Mouse (Mus musculus) gastrocnemius, adult 2 months (tissue): ENCODE results near the gene Olfr555. TPM values are rescaled to one million over a fixed set of nuclear protein-coding genes. Genes with fewer than 3 reads are reported as not detected.
A peak's percentile ranks its signal among the peaks of the same experiment; 100 is the strongest.
"Not testable (repeated sequence)": the region's sequence is repeated elsewhere in the genome, so short reads cannot be mapped to it uniquely, and the experiment has no call there.

Experiments used
- DNase-seq: peaks from one replicate; pipeline ENCODE4 v3.0.0; 2022
- H3K27ac ChIP-seq: fragments of 200-600 bp; 2 replicates; pipeline ENCODE4 v1.8.1; 2022; ENCODE audit warnings: mild to moderate bottlenecking
- H3K4me3 ChIP-seq: fragments of 200-600 bp; 2 replicates; pipeline ENCODE4 v1.8.1; 2022; ENCODE audit warnings: mild to moderate bottlenecking, moderate library complexity
- CTCF ChIP-seq: fragments of 200-600 bp; IDR thresholded peaks from 2 replicates; pipeline ENCODE4 v1.8.1; 2022; ENCODE audit warnings: antibody characterized with exemption, mild to moderate bottlenecking, moderate library complexity
- intact Hi-C: fragments of 180-260 bp; cut with DNase I; formaldehyde crosslinking; loops from one replicate; pipeline ENCODE4 v1.15.1; 2025
- long read RNA-seq, 2 experiments: library from polyadenylated mRNA; stranded (forward); transcript quantifications; one replicate each; pipeline ENCODE4 v2.0.0; 2021
- total RNA-seq, 2 experiments: library from RNA; stranded (reverse); gene quantifications; 2 replicates each; pipeline ENCODE4 v1.2.3; 2021

Gene Olfr555
- total RNA-seq: not detected
- long read RNA-seq, experiment 1: 0 reads
- long read RNA-seq, experiment 2: 0 reads

- intact Hi-C loops: no loop called here
- no peak for DNase-seq
- no peak within 1 kb of the TSS for H3K27ac ChIP-seq
- no peak for TF ChIP-seq CTCF
- H3K4me3 ChIP-seq: no peak within 1 kb of the TSS
These were observed at the start of gene Olfr555 for GRCm38 (mm10) chr7:102658523-102658922. Gene Olfr555, plus strand, starts transcription at chr7:102658823.

GRCm38 (mm10) chr7:102618118-102618517, 40.5 kb upstream of the Olfr555 start, which contains the start of gene Olfr553:
Gene Olfr553, minus strand, starts transcription at chr7:102618218.
- Histone ChIP-seq H3K27ac (no peak within 1 kb of the TSS), H3K4me3 (no peak within 1 kb of the TSS)
- intact Hi-C loops: no loop called here
- no peak for TF ChIP-seq CTCF
- no peak for DNase-seq

- no peak for TF ChIP-seq CTCF
- DNase-seq: no peak
- Histone ChIP-seq H3K4me3 (no peak overlapping the region), H3K27ac (no peak overlapping the region)
- intact Hi-C loops: no loop called here
These were observed 39.0 kb upstream of the Olfr555 start for GRCm38 (mm10) chr7:102619608-102620007.

GRCm38 (mm10) chr7:102620368-102620767, 38.3 kb upstream of the Olfr555 start:
- H3K27ac ChIP-seq, H3K4me3 ChIP-seq, DNase-seq, intact Hi-C loops: not testable (repeated sequence)

GRCm38 (mm10) chr7:102636665-102637064, 22.0 kb upstream of the Olfr555 start:
- Histone ChIP-seq H3K4me3 (no peak overlapping the region), H3K27ac (no peak overlapping the region)
- TF ChIP-seq CTCF: peak; percentile 72
- DNase-seq: no peak
- intact Hi-C loops: loop anchor here (2.0 kb wide), 1 partner anchor 124 kb away; no protein-coding TSS in a partner anchor

GRCm38 (mm10) chr7:102638132-102638531, 20.5 kb upstream of the Olfr555 start, which contains the start of gene Olfr554:
Gene Olfr554, plus strand, starts transcription at chr7:102638432.
- intact Hi-C loops: no loop called here
- no peak within 1 kb of the TSS for H3K27ac ChIP-seq
- DNase-seq: no peak
- TF ChIP-seq CTCF: no peak
- no peak within 1 kb of the TSS for H3K4me3 ChIP-seq

- intact Hi-C loops, H3K27ac ChIP-seq, H3K4me3 ChIP-seq, DNase-seq: not testable (repeated sequence)
These were observed 13.7 kb upstream of the Olfr555 start for GRCm38 (mm10) chr7:102644945-102645344.

GRCm38 (mm10) chr7:102664599-102664998, 6.0 kb downstream of the Olfr555 start, which contains the start of gene Olfr556:
Gene Olfr556, plus strand, starts transcription at chr7:102664899.
- DNase-seq: no peak

GRCm38 (mm10) chr7:102665378-102665777, 6.8 kb downstream of the Olfr555 start:
- peak; percentile 61 for TF ChIP-seq CTCF
- no peak for DNase-seq

More at GRCm38 (mm10) chr7:102664599-102664998, 6.0 kb downstream of the Olfr555 start, which contains the start of gene Olfr556:
- no peak within 1 kb of the TSS for H3K27ac ChIP-seq
- H3K4me3 ChIP-seq: no peak within 1 kb of the TSS
- TF ChIP-seq CTCF: no peak
- intact Hi-C loops: no loop called here

GRCm38 (mm10) chr7:102676225-102676624, 17.6 kb downstream of the Olfr555 start:
- DNase-seq: no peak
- no peak overlapping the region for H3K27ac ChIP-seq
- intact Hi-C loops: no loop called here
- no peak for TF ChIP-seq CTCF
- no peak overlapping the region for H3K4me3 ChIP-seq

More at GRCm38 (mm10) chr7:102665378-102665777, 6.8 kb downstream of the Olfr555 start:
- no peak overlapping the region for H3K27ac ChIP-seq
- no peak overlapping the region for H3K4me3 ChIP-seq
- intact Hi-C loops: loop anchor here (5.0 kb wide), 1 partner anchor 252 kb away; the partner anchor contains the start of gene Olfr571

GRCm38 (mm10) chr7:102681916-102682315, 23.3 kb downstream of the Olfr555 start:
- DNase-seq: no peak
- Histone ChIP-seq H3K4me3 (no peak overlapping the region), H3K27ac (no peak overlapping the region)
- no peak for TF ChIP-seq CTCF
- intact Hi-C loops: no loop called here

- peak; percentile 94 for DNase-seq
- H3K27ac ChIP-seq: peak within 1 kb of the TSS; percentile 93
- intact Hi-C loops: no loop called here
- peak within 1 kb of the TSS; percentile 75 for H3K4me3 ChIP-seq
- TF ChIP-seq CTCF: no peak
These were observed 28.4 kb downstream of the Olfr555 start, which contains the start of gene Trim68 for GRCm38 (mm10) chr7:102686944-102687501. Gene Trim68, minus strand, starts transcription at chr7:102687327.

GRCm38 (mm10) chr7:102695358-102696125, 36.9 kb downstream of the Olfr555 start, which contains the start of gene Olfr557:
Gene Olfr557, plus strand, starts transcription at chr7:102695910.
- TF ChIP-seq CTCF: peak; percentile 78
- intact Hi-C loops: no loop called here

More at GRCm38 (mm10) chr7:102695358-102696125, 36.9 kb downstream of the Olfr555 start, which contains the start of gene Olfr557:
- Histone ChIP-seq H3K27ac (no peak within 1 kb of the TSS), H3K4me3 (no peak within 1 kb of the TSS)
- no peak for DNase-seq
